Mouse (Mus musculus) bone marrow, adult 2 months (tissue): Measurements from ENCODE around the gene Agtpbp1. TPM values are rescaled to one million over a fixed set of nuclear protein-coding genes. Genes with fewer than 3 reads are reported as not detected.

Source experiments
- H3K27ac ChIP-seq: fragments of 200-500 bp; 2 replicates; pipeline ENCODE4 v1.5.1; 2012; ENCODE audit warnings: low read depth, mild to moderate bottlenecking, control low read depth, inconsistent platforms, low read length; ENCODE audit not compliant: control insufficient read depth, poor library complexity, insufficient read depth
- H3K4me1 ChIP-seq: fragments of 200-500 bp; 2 replicates; pipeline ENCODE4 v1.6.1; 2011; ENCODE audit warnings: low read length; ENCODE audit not compliant: control insufficient read depth, insufficient read depth
- H3K4me3 ChIP-seq: fragments of 200-500 bp; replicated peaks from 2 replicates; pipeline ENCODE3; 2011; ENCODE audit warnings: mild to moderate bottlenecking, low read depth, low read length, control low read depth; ENCODE audit not compliant: control insufficient read depth
- CTCF ChIP-seq: fragments of 200-500 bp; IDR thresholded peaks from 2 replicates; pipeline ENCODE4 v1.5.1; 2011; ENCODE audit warnings: low read length, control low read depth; ENCODE audit not compliant: control insufficient read depth, insufficient read depth
- POLR2A ChIP-seq: fragments of 200-500 bp; IDR thresholded peaks from 2 replicates; pipeline ENCODE4 v1.6.1; 2011; ENCODE audit warnings: low read depth, mild to moderate bottlenecking, control low read depth, low read length, borderline replicate concordance; ENCODE audit not compliant: control insufficient read depth
- WGBS: fragments of 180-500 bp; shearing (Covaris S2); methylation state at CpG from one replicate; pipeline ENCODE4 v1.1.7; 2018; 5-methylcytosine and 5-hydroxymethylcytosine counted together
- polyA plus RNA-seq: library from polyadenylated mRNA; stranded (reverse); fragments of >200 nt; gene quantifications from 2 replicates; pipeline ENCODE4 v1.2.4, GENCODE M21; 2011; ENCODE audit warnings: low replicate concordance; ENCODE audit not compliant: missing spikeins, insufficient read depth, insufficient read length

The Agtpbp1 gene
- 18.0 and 56.6 TPM in 2 replicates for polyA plus RNA-seq

- TF ChIP-seq POLR2A: no peak; the same call in 1 of the 2 replicates
- no peak; the same call in 1 of the 2 replicates for TF ChIP-seq CTCF
- Histone ChIP-seq H3K27ac (peak within 1 kb of the TSS; percentile 83), H3K4me1 (peaks cover 2% of the 10 kb centered on the region), H3K4me3 (peak within 1 kb of the TSS; percentile 78)
- WGBS: under 1% methylated on average over 83 of the region's 83 CpGs
Observed at GRCm38 (mm10) chr13:59584947-59585647, at the start of gene Agtpbp1, which contains the start of gene Naa35. Gene Agtpbp1, minus strand, starts transcription at chr13:59585227. Gene Naa35, plus strand, starts transcription at chr13:59585259.

GRCm38 (mm10) chr13:59634637-59635036 is 49.6 kb upstream of the Agtpbp1 start:
- TF ChIP-seq POLR2A: no peak
- no peak for TF ChIP-seq CTCF
- 72% methylated on average over 5 of the region's 5 CpGs for WGBS

GRCm38 (mm10) chr13:59626739-59627138 is 41.7 kb upstream of the Agtpbp1 start:
- no peak for TF ChIP-seq POLR2A
- no peak for TF ChIP-seq CTCF

More at GRCm38 (mm10) chr13:59634637-59635036, 49.6 kb upstream of the Agtpbp1 start:
- Histone ChIP-seq H3K4me3 (no peak overlapping the region), H3K27ac (no peak overlapping the region), H3K4me1 (no peaks in the 10 kb centered on the region; the same call in 1 of the 2 replicates)

GRCm38 (mm10) chr13:59624903-59625302 is 39.9 kb upstream of the Agtpbp1 start:
- no peak for TF ChIP-seq POLR2A
- 84% methylated on average over 5 of the region's 5 CpGs for WGBS
- Histone ChIP-seq H3K4me1 (no peaks in the 10 kb centered on the region), H3K27ac (no peak overlapping the region), H3K4me3 (no peak overlapping the region)

More at GRCm38 (mm10) chr13:59626739-59627138, 41.7 kb upstream of the Agtpbp1 start:
- Histone ChIP-seq H3K4me3 (no peak overlapping the region), H3K27ac (no peak overlapping the region), H3K4me1 (no peaks in the 10 kb centered on the region)
- 90% methylated on average over 7 of the region's 7 CpGs for WGBS

- H3K27ac ChIP-seq: no peak overlapping the region
- H3K4me3 ChIP-seq: no peak overlapping the region
- WGBS: 83% methylated on average over 3 of the region's 3 CpGs
- no peak for TF ChIP-seq CTCF
- no peak for TF ChIP-seq POLR2A
- H3K4me1 ChIP-seq: no peaks in the 10 kb centered on the region; the same call in 1 of the 2 replicates
Observed at GRCm38 (mm10) chr13:59624389-59624788, 39.4 kb upstream of the Agtpbp1 start.

GRCm38 (mm10) chr13:59621643-59622489 is 36.8 kb upstream of the Agtpbp1 start:
- H3K4me1 ChIP-seq: no peaks in the 10 kb centered on the region; the same call in 1 of the 2 replicates
- no peak overlapping the region for H3K4me3 ChIP-seq
- no peak for TF ChIP-seq CTCF
- TF ChIP-seq POLR2A: no peak
- WGBS: 78% methylated on average over 7 of the region's 7 CpGs
- no peak overlapping the region for H3K27ac ChIP-seq

- 80% methylated on average over 6 of the region's 6 CpGs for WGBS
- no peak overlapping the region for H3K4me3 ChIP-seq
- H3K4me1 ChIP-seq: no peaks in the 10 kb centered on the region; the same call in 1 of the 2 replicates
- no peak overlapping the region for H3K27ac ChIP-seq
- TF ChIP-seq POLR2A (no peak), CTCF (no peak)
Observed at GRCm38 (mm10) chr13:59618463-59618862, 33.4 kb upstream of the Agtpbp1 start.

GRCm38 (mm10) chr13:59615554-59615953 is 30.5 kb upstream of the Agtpbp1 start:
- no peaks in the 10 kb centered on the region; the same call in 1 of the 2 replicates for H3K4me1 ChIP-seq
- WGBS: 56% methylated on average over 4 of the region's 4 CpGs
- TF ChIP-seq POLR2A: no peak
- no peak for TF ChIP-seq CTCF
- H3K4me3 ChIP-seq: no peak overlapping the region
- H3K27ac ChIP-seq: no peak overlapping the region
